Mouse (Mus musculus): ENCODE measurements around the gene Usp40. TPM values are rescaled to one million over a fixed set of nuclear protein-coding genes. Genes with fewer than 3 reads are reported as not detected.

Gene Usp40
- polyA plus RNA-seq, 1 experiment from 2014 or later, result 31.2 TPM

- ATAC-seq (ENCODE audit: insufficient read depth, low FRiP score, low TSS enrichment) (no peak), DNase-seq (ENCODE audit: low spot score) (no peak)
- no peaks in the 10 kb centered on the region for H3K27me3 ChIP-seq (ENCODE audit: control insufficient read depth, insufficient read depth, low read length)
- peaks cover 8% of the 10 kb centered on the region for H3K36me3 ChIP-seq (ENCODE audit: control insufficient read depth, insufficient read depth, low read length)
- no peak overlapping the region for H3K4me2 ChIP-seq (ENCODE audit: low read depth)
- WGBS, result 83% methylated on average over 2 of the region's 2 CpGs
- H3K9ac ChIP-seq (ENCODE audit: low read length), result no peak overlapping the region
- H3K4me1 ChIP-seq (ENCODE audit: control insufficient read depth, insufficient read depth, low read length), result no peaks in the 10 kb centered on the region
- no peaks in the 10 kb centered on the region for H3K9me3 ChIP-seq (ENCODE audit: control insufficient read depth, low read length)
- H3K4me3 ChIP-seq (ENCODE audit: low read depth, low read length), result no peak overlapping the region
- H3K27ac ChIP-seq (ENCODE audit: low read depth, low read length), result no peak overlapping the region
Observed at GRCm38 (mm10) chr1:87935546-87935945, 72.8 kb downstream of the Usp40 start.

- Histone ChIP-seq H3K4me2 (ENCODE audit: low read depth) (no peak overlapping the region), H3K9me3 (ENCODE audit: control insufficient read depth, low read length) (no peaks in the 10 kb centered on the region), H3K27me3 (ENCODE audit: control insufficient read depth, insufficient read depth, low read length) (no peaks in the 10 kb centered on the region), H3K4me1 (ENCODE audit: control insufficient read depth, insufficient read depth, low read length) (no peaks in the 10 kb centered on the region), H3K27ac (ENCODE audit: low read depth, low read length) (no peak overlapping the region), H3K9ac (ENCODE audit: low read length) (no peak overlapping the region), H3K36me3 (ENCODE audit: control insufficient read depth, insufficient read depth, low read length) (peaks cover 8% of the 10 kb centered on the region), H3K4me3 (ENCODE audit: low read depth, low read length) (no peak overlapping the region)
- DNase-seq (ENCODE audit: low spot score) (no peak), ATAC-seq (ENCODE audit: insufficient read depth, low FRiP score, low TSS enrichment) (no peak)
- WGBS, result 89% methylated on average over 9 of the region's 9 CpGs
Observed at GRCm38 (mm10) chr1:87935095-87935494, 73.3 kb downstream of the Usp40 start.

GRCm38 (mm10) chr1:87933051-87933450, 75.3 kb downstream of the Usp40 start:
- WGBS, result 79% methylated on average over 5 of the region's 5 CpGs

DNA sequence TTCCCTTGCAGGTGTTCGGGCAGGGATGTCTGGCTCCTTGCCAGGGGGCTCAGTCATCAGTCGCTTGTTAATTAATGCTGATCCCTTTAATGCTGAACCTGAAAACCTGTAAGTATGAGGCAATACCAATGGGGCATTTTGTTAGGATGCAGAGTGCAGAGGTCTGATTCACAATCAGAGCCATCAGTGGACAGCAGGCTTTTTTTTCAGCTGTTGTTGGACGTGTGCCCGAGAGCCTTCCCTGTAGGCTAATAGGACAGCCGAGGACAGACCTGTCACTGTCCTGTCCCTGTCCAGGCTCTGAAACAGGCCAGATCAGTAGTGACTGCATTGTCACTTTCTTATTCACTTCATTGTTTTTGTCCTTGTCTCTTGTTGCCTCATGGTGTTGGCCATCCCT, 78.6 kb downstream of the Usp40 start:
- Histone ChIP-seq H3K9me3 (ENCODE audit: control insufficient read depth, low read length) (no peaks in the 10 kb centered on the region), H3K4me3 (ENCODE audit: low read depth, low read length) (no peak overlapping the region), H3K27me3 (ENCODE audit: control insufficient read depth, insufficient read depth, low read length) (no peaks in the 10 kb centered on the region), H3K9ac (ENCODE audit: low read length) (no peak overlapping the region), H3K4me1 (ENCODE audit: control insufficient read depth, insufficient read depth, low read length) (no peaks in the 10 kb centered on the region), H3K27ac (ENCODE audit: low read depth, low read length) (no peak overlapping the region), H3K4me2 (ENCODE audit: low read depth) (no peak overlapping the region), H3K36me3 (ENCODE audit: control insufficient read depth, insufficient read depth, low read length) (peaks cover 11% of the 10 kb centered on the region)
- WGBS, result 87% methylated on average over 5 of the region's 5 CpGs
- DNase-seq (ENCODE audit: low spot score), result no peak
- no peak for ATAC-seq (ENCODE audit: insufficient read depth, low FRiP score, low TSS enrichment)

More at GRCm38 (mm10) chr1:87933051-87933450, 75.3 kb downstream of the Usp40 start:
- no peak for DNase-seq (ENCODE audit: low spot score)
- no peak overlapping the region for H3K9ac ChIP-seq (ENCODE audit: low read length)
- peaks cover 4% of the 10 kb centered on the region; the same call in 1 of the 2 replicates for H3K36me3 ChIP-seq (ENCODE audit: control insufficient read depth, insufficient read depth, low read length)
- ATAC-seq (ENCODE audit: insufficient read depth, low FRiP score, low TSS enrichment), result no peak
- no peaks in the 10 kb centered on the region for H3K9me3 ChIP-seq (ENCODE audit: control insufficient read depth, low read length)
- H3K27ac ChIP-seq (ENCODE audit: low read depth, low read length), result no peak overlapping the region
- no peaks in the 10 kb centered on the region for H3K4me1 ChIP-seq (ENCODE audit: control insufficient read depth, insufficient read depth, low read length)
- no peak overlapping the region for H3K4me3 ChIP-seq (ENCODE audit: low read depth, low read length)
- no peaks in the 10 kb centered on the region for H3K27me3 ChIP-seq (ENCODE audit: control insufficient read depth, insufficient read depth, low read length)
- no peak overlapping the region for H3K4me2 ChIP-seq (ENCODE audit: low read depth)

GRCm38 (mm10) chr1:87924888-87925287, 83.5 kb downstream of the Usp40 start:
- Histone ChIP-seq H3K9me3 (ENCODE audit: control insufficient read depth, low read length) (no peaks in the 10 kb centered on the region), H3K27me3 (ENCODE audit: control insufficient read depth, insufficient read depth, low read length) (no peaks in the 10 kb centered on the region), H3K4me2 (ENCODE audit: low read depth) (no peak overlapping the region), H3K4me1 (ENCODE audit: control insufficient read depth, insufficient read depth, low read length) (no peaks in the 10 kb centered on the region), H3K36me3 (ENCODE audit: control insufficient read depth, insufficient read depth, low read length) (peaks cover 14% of the 10 kb centered on the region), H3K9ac (ENCODE audit: low read length) (no peak overlapping the region), H3K4me3 (ENCODE audit: low read depth, low read length) (no peak overlapping the region), H3K27ac (ENCODE audit: low read depth, low read length) (no peak overlapping the region)
- DNase-seq (ENCODE audit: low spot score) (no peak), ATAC-seq (ENCODE audit: insufficient read depth, low FRiP score, low TSS enrichment) (no peak)
- 93% methylated on average over 4 of the region's 4 CpGs for WGBS

GRCm38 (mm10) chr1:87922666-87923065, 85.7 kb downstream of the Usp40 start:
- no peaks in the 10 kb centered on the region for H3K9me3 ChIP-seq (ENCODE audit: control insufficient read depth, low read length)
- H3K9ac ChIP-seq (ENCODE audit: low read length), result no peak overlapping the region
- no peak overlapping the region for H3K4me2 ChIP-seq (ENCODE audit: low read depth)
- no peak overlapping the region for H3K4me3 ChIP-seq (ENCODE audit: low read depth, low read length)
- no peaks in the 10 kb centered on the region for H3K4me1 ChIP-seq (ENCODE audit: control insufficient read depth, insufficient read depth, low read length)
- H3K27ac ChIP-seq (ENCODE audit: low read depth, low read length), result no peak overlapping the region
- peaks cover 18% of the 10 kb centered on the region for H3K36me3 ChIP-seq (ENCODE audit: control insufficient read depth, insufficient read depth, low read length)
- H3K27me3 ChIP-seq (ENCODE audit: control insufficient read depth, insufficient read depth, low read length), result no peaks in the 10 kb centered on the region
- WGBS, result 76% methylated on average over 1 of the region's 1 CpGs
- no peak for ATAC-seq (ENCODE audit: insufficient read depth, low FRiP score, low TSS enrichment)
- no peak for DNase-seq (ENCODE audit: low spot score)

GRCm38 (mm10) chr1:87920056-87920614, 88.2 kb downstream of the Usp40 start:
- no peak overlapping the region for H3K27ac ChIP-seq (ENCODE audit: low read depth, low read length)
- no peak for ATAC-seq (ENCODE audit: insufficient read depth, low FRiP score, low TSS enrichment)
- no peak for DNase-seq (ENCODE audit: low spot score)
- no peaks in the 10 kb centered on the region for H3K27me3 ChIP-seq (ENCODE audit: control insufficient read depth, insufficient read depth, low read length)
- no peaks in the 10 kb centered on the region for H3K4me1 ChIP-seq (ENCODE audit: control insufficient read depth, insufficient read depth, low read length)
- 91% methylated on average over 3 of the region's 3 CpGs for WGBS
- no peak overlapping the region for H3K9ac ChIP-seq (ENCODE audit: low read length)
- H3K4me2 ChIP-seq (ENCODE audit: low read depth), result no peak overlapping the region
- H3K9me3 ChIP-seq (ENCODE audit: control insufficient read depth, low read length), result no peaks in the 10 kb centered on the region
- H3K36me3 ChIP-seq (ENCODE audit: control insufficient read depth, insufficient read depth, low read length), result peaks cover 12% of the 10 kb centered on the region; the same call in 1 of the 2 replicates
- H3K4me3 ChIP-seq (ENCODE audit: low read depth, low read length), result no peak overlapping the region

GRCm38 (mm10) chr1:87918061-87918460, 90.3 kb downstream of the Usp40 start:
- H3K4me1 ChIP-seq (ENCODE audit: control insufficient read depth, insufficient read depth, low read length), result no peaks in the 10 kb centered on the region
- H3K9ac ChIP-seq (ENCODE audit: low read length), result no peak overlapping the region
- no peak for ATAC-seq (ENCODE audit: insufficient read depth, low FRiP score, low TSS enrichment)
- no peaks in the 10 kb centered on the region for H3K27me3 ChIP-seq (ENCODE audit: control insufficient read depth, insufficient read depth, low read length)
- no peak overlapping the region for H3K4me3 ChIP-seq (ENCODE audit: low read depth, low read length)
- H3K9me3 ChIP-seq (ENCODE audit: control insufficient read depth, low read length), result no peaks in the 10 kb centered on the region
- DNase-seq (ENCODE audit: low spot score), result no peak
- WGBS, result 100% methylated on average over 2 of the region's 2 CpGs
- no peak overlapping the region for H3K4me2 ChIP-seq (ENCODE audit: low read depth)
- peaks cover 7% of the 10 kb centered on the region; the same call in 1 of the 2 replicates for H3K36me3 ChIP-seq (ENCODE audit: control insufficient read depth, insufficient read depth, low read length)
- H3K27ac ChIP-seq (ENCODE audit: low read depth, low read length), result no peak overlapping the region

GRCm38 (mm10) chr1:87917361-87917760, 91.0 kb downstream of the Usp40 start:
- 98% methylated on average over 3 of the region's 3 CpGs for WGBS
- Histone ChIP-seq H3K4me2 (ENCODE audit: low read depth) (no peak overlapping the region), H3K27me3 (ENCODE audit: control insufficient read depth, insufficient read depth, low read length) (no peaks in the 10 kb centered on the region), H3K4me3 (ENCODE audit: low read depth, low read length) (no peak overlapping the region), H3K9ac (ENCODE audit: low read length) (no peak overlapping the region), H3K4me1 (ENCODE audit: control insufficient read depth, insufficient read depth, low read length) (no peaks in the 10 kb centered on the region), H3K27ac (ENCODE audit: low read depth, low read length) (no peak overlapping the region), H3K36me3 (ENCODE audit: control insufficient read depth, insufficient read depth, low read length) (peaks cover 7% of the 10 kb centered on the region; the same call in 1 of the 2 replicates), H3K9me3 (ENCODE audit: control insufficient read depth, low read length) (no peaks in the 10 kb centered on the region)
- no peak for DNase-seq (ENCODE audit: low spot score)
- ATAC-seq (ENCODE audit: insufficient read depth, low FRiP score, low TSS enrichment), result no peak
